Mouse (Mus musculus): ENCODE measurements around the gene Mpst. TPM values are rescaled to one million over a fixed set of nuclear protein-coding genes. Genes with fewer than 3 reads are reported as not detected.

The Mpst gene
- polyA plus RNA-seq (2012; rRNA removed) (53.8 and 78.4 TPM in 2 replicates), polyA plus RNA-seq (2014; fragmentation: Nextera tagmentation; extraction: Ambion mirVana) (1.8 and 2.7 TPM in 2 replicates)

DNA sequence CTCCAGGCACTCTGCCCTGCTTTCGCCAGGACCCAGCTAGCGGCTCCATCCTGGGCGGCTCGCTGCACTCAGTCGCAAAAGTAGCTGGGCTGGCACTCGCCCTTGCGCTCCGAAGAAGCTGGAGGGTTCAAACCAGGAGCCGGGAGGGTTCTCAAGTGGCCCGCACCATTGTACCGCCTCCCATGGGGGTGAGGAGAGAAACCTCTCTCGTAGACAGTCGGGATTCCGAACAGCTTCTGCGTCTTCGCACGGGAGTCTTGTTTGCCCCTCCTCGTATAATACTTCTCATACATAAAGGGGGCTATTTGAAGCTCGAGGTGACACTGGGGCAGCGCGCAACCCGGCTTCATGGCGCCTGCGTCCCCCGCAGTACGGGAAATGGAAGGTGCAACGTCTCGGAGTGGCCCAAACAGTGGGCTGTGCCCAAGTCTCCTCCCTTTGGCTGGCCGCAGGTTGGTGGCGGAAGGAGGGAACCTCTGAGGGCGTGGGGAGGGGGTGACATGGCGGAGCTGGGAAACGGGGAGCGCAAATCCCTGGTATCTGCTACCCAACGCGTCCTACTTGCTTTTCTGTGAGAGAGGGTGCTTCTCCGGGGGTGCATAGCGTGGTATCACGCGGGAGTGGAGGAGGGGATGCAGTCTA is at the start of gene Mpst:
Gene Mpst, plus strand, starts transcription at position 124 of the 642 bp plus-strand sequence.
- under 1% methylated on average over 40 of the region's 40 CpGs for WGBS
- H3K27ac ChIP-seq (replicated peaks; ENCODE audit: low read depth, low read length), result peak within 1 kb of the TSS; percentile 89
- DNase-seq (ENCODE audit: low spot score) (peak; percentile 80), ATAC-seq (ENCODE audit: low FRiP score, low read depth) (peak; percentile 90)
- peak; percentile 71; the same call in 1 of the 2 replicates for TF ChIP-seq POLR2A (IDR thresholded peaks at IDR 0.05; ENCODE audit: borderline replicate concordance, extremely low read depth, insufficient read depth, insufficient read length)
- H3K4me1 ChIP-seq (ENCODE audit: control insufficient read depth, insufficient read depth, low read length), result peaks cover 25% of the 10 kb centered on the region
- no peaks in the 10 kb centered on the region for H3K36me3 ChIP-seq (ENCODE audit: control insufficient read depth, insufficient read depth, low read length)
- H3K4me3 ChIP-seq (replicated peaks; ENCODE audit: low read length), result peak within 1 kb of the TSS; percentile 72
- H3K27me3 ChIP-seq (ENCODE audit: control insufficient read depth, insufficient read depth, low read length), result peaks cover 31% of the 10 kb centered on the region
- peak within 1 kb of the TSS; percentile 97 for H3K4me2 ChIP-seq (replicated peaks; ENCODE audit: low read depth, low read length, severe bottlenecking)
- H3K9me3 ChIP-seq (ENCODE audit: control insufficient read depth, low read length), result no peaks in the 10 kb centered on the region
- peak within 1 kb of the TSS; percentile 74 for H3K9ac ChIP-seq (ENCODE audit: low read depth, low read length, severe bottlenecking)

DNA sequence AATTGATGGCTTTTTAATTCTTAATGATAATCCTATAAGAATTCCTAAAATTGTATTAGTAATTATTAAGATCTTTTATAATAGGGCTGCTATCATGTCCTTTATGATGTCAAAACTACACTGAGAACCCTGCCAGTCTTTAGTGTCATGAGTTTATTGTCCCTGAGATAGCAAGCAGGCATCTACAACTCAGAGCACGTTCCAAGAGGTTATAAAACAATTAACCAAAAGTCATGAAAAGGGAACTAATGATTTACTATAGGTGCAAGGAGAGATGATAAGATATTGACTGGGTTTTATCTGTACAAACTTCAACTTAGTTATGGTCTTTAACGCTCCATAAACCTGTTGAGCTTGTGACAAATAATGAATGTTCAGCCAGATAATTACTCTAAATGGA is 40.3 kb upstream of the Mpst start:
- no peak for TF ChIP-seq POLR2A (IDR thresholded peaks at IDR 0.05; ENCODE audit: borderline replicate concordance, extremely low read depth, insufficient read depth, insufficient read length)

DNA sequence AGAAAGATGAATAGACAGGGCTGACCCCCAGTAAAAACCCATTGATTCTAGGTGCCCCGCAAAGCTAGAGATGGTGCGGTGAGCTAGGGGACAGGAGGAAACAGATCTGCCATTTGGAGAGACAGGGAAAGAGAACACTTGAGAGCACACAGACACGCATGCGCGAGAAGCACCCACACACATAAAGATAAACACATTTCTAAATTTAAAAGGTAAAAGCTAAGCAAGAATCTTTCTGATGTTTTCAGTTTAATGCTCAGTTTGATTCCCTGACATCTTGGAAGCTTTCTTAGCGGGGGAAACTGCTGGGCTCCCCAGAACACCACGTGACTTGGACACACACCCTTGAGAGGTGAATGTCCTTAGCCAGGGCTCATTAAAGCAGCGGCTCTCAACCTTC is 39.3 kb upstream of the Mpst start:
- WGBS, result 79% methylated on average over 8 of the region's 8 CpGs
- H3K4me3 ChIP-seq (replicated peaks; ENCODE audit: low read length), result no peak overlapping the region
- H3K36me3 ChIP-seq (ENCODE audit: control insufficient read depth, insufficient read depth, low read length), result no peaks in the 10 kb centered on the region
- ATAC-seq (ENCODE audit: low FRiP score, low read depth) (no peak), DNase-seq (ENCODE audit: low spot score) (no peak)
- H3K9ac ChIP-seq (ENCODE audit: low read depth, low read length, severe bottlenecking), result no peak overlapping the region
- H3K9me3 ChIP-seq (ENCODE audit: control insufficient read depth, low read length), result no peaks in the 10 kb centered on the region
- H3K27ac ChIP-seq (replicated peaks; ENCODE audit: low read depth, low read length), result no peak overlapping the region
- H3K4me2 ChIP-seq (replicated peaks; ENCODE audit: low read depth, low read length, severe bottlenecking), result no peak overlapping the region
- H3K4me1 ChIP-seq (ENCODE audit: control insufficient read depth, insufficient read depth, low read length), result no peaks in the 10 kb centered on the region
- TF ChIP-seq POLR2A (IDR thresholded peaks at IDR 0.05; ENCODE audit: borderline replicate concordance, extremely low read depth, insufficient read depth, insufficient read length), result no peak
- no peaks in the 10 kb centered on the region for H3K27me3 ChIP-seq (ENCODE audit: control insufficient read depth, insufficient read depth, low read length)

More for the DNA sequence above, 40.3 kb upstream of the Mpst start:
- Histone ChIP-seq H3K4me3 (replicated peaks; ENCODE audit: low read length) (no peak overlapping the region), H3K9ac (ENCODE audit: low read depth, low read length, severe bottlenecking) (no peak overlapping the region), H3K4me1 (ENCODE audit: control insufficient read depth, insufficient read depth, low read length) (no peaks in the 10 kb centered on the region), H3K27me3 (ENCODE audit: control insufficient read depth, insufficient read depth, low read length) (no peaks in the 10 kb centered on the region), H3K36me3 (ENCODE audit: control insufficient read depth, insufficient read depth, low read length) (no peaks in the 10 kb centered on the region), H3K4me2 (replicated peaks; ENCODE audit: low read depth, low read length, severe bottlenecking) (no peak overlapping the region), H3K27ac (replicated peaks; ENCODE audit: low read depth, low read length) (no peak overlapping the region), H3K9me3 (ENCODE audit: control insufficient read depth, low read length) (no peaks in the 10 kb centered on the region)
- ATAC-seq (ENCODE audit: low FRiP score, low read depth) (no peak), DNase-seq (ENCODE audit: low spot score) (no peak)
- 29% methylated on average over 2 of the region's 2 CpGs for WGBS

DNA sequence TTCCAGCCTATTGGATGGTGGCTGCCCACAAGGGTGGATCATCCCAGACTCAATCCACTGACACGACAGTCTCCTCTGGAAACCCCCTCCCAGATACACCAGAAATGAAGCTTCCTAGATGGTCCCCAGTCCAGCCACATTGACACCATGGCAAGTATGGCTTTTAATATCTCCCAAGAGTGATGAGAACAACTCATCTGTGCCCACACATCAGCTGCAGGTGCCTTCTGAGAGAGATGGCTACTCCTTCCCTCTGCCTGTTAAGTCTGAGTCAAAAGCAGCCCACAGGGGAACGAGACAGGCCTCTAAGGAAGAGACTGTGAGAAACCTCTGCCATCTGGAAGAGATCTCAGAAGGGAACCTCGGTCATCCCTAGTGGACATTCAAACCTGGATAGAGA is 38.4 kb upstream of the Mpst start:
- H3K4me3 ChIP-seq (replicated peaks; ENCODE audit: low read length), result no peak overlapping the region
- no peaks in the 10 kb centered on the region for H3K27me3 ChIP-seq (ENCODE audit: control insufficient read depth, insufficient read depth, low read length)
- H3K27ac ChIP-seq (replicated peaks; ENCODE audit: low read depth, low read length), result no peak overlapping the region
- H3K9ac ChIP-seq (ENCODE audit: low read depth, low read length, severe bottlenecking), result no peak overlapping the region
- WGBS, result 66% methylated on average over 3 of the region's 3 CpGs
- ATAC-seq (ENCODE audit: low FRiP score, low read depth), result no peak
- no peaks in the 10 kb centered on the region for H3K4me1 ChIP-seq (ENCODE audit: control insufficient read depth, insufficient read depth, low read length)
- DNase-seq (ENCODE audit: low spot score), result no peak
- no peak for TF ChIP-seq POLR2A (IDR thresholded peaks at IDR 0.05; ENCODE audit: borderline replicate concordance, extremely low read depth, insufficient read depth, insufficient read length)
- no peaks in the 10 kb centered on the region for H3K9me3 ChIP-seq (ENCODE audit: control insufficient read depth, low read length)
- no peaks in the 10 kb centered on the region for H3K36me3 ChIP-seq (ENCODE audit: control insufficient read depth, insufficient read depth, low read length)
- no peak overlapping the region for H3K4me2 ChIP-seq (replicated peaks; ENCODE audit: low read depth, low read length, severe bottlenecking)

DNA sequence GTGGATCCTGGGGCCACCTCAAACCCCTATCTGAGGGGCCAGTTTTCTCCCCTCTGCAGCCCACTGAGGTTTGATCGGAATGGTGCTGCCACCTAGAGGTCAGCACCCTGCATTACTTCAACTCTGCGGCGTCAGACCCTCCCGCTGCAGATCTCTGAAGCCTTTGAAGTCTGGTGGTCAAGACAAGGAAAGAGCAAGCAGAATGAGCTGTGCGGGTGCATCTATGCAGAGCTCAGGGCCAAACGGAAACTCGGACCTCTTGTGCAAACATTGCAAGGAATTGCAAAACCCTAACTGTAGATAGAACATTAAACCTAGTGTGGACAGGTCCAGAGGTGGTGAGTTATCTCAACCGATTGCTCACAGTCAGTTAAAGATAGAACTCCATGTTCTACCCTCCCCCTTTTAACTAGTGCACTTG is 37.3 kb upstream of the Mpst start:
- Histone ChIP-seq H3K9me3 (ENCODE audit: control insufficient read depth, low read length) (no peaks in the 10 kb centered on the region), H3K4me1 (ENCODE audit: control insufficient read depth, insufficient read depth, low read length) (no peaks in the 10 kb centered on the region), H3K36me3 (ENCODE audit: control insufficient read depth, insufficient read depth, low read length) (no peaks in the 10 kb centered on the region), H3K27me3 (ENCODE audit: control insufficient read depth, insufficient read depth, low read length) (no peaks in the 10 kb centered on the region), H3K27ac (replicated peaks; ENCODE audit: low read depth, low read length) (no peak overlapping the region), H3K4me3 (replicated peaks; ENCODE audit: low read length) (no peak overlapping the region), H3K4me2 (replicated peaks; ENCODE audit: low read depth, low read length, severe bottlenecking) (no peak overlapping the region), H3K9ac (ENCODE audit: low read depth, low read length, severe bottlenecking) (no peak overlapping the region)
- ATAC-seq (ENCODE audit: low FRiP score, low read depth) (no peak), DNase-seq (ENCODE audit: low spot score) (no peak)
- TF ChIP-seq POLR2A (IDR thresholded peaks at IDR 0.05; ENCODE audit: borderline replicate concordance, extremely low read depth, insufficient read depth, insufficient read length), result no peak
- 13% methylated on average over 8 of the region's 8 CpGs for WGBS

All from limb, embryonic 14.5 days (tissue).